Mouse (Mus musculus) myocyte (in vitro differentiated cells): Measurements from ENCODE around the gene Pam.

Experiments used
- CEBPB ChIP-seq: IDR thresholded peaks from 2 replicates; pipeline ENCODE4 v1.6.1; 2011; ENCODE audit warnings: mild to moderate bottlenecking, moderate library complexity; ENCODE audit not compliant: poor library complexity, insufficient read depth, severe bottlenecking
- E2F4 ChIP-seq: IDR thresholded peaks from one replicate; pipeline ENCODE4 v1.6.1; 2011; ENCODE audit warnings: mild to moderate bottlenecking, control low read depth, moderate library complexity; ENCODE audit not compliant: insufficient read depth
- MAX ChIP-seq: IDR thresholded peaks from one replicate; pipeline ENCODE4 v1.6.1; 2011; ENCODE audit warnings: low read depth, mild to moderate bottlenecking, control low read depth
- MYOD1 ChIP-seq, 3 experiments: IDR thresholded peaks; one replicate each; pipeline ENCODE4 v1.6.1; 2011; ENCODE audit warnings: control low read depth in 2 of 3, low read depth in 2 of 3, mild to moderate bottlenecking in 2 of 3, moderate library complexity in 1 of 3; ENCODE audit not compliant: insufficient read length in 2 of 3, control insufficient read depth in 1 of 3
- MYOG ChIP-seq, 3 experiments: IDR thresholded peaks; one replicate each; pipeline ENCODE4 v1.6.1; 2011; ENCODE audit warnings: control low read depth in 2 of 3, low read depth in 2 of 3, mild to moderate bottlenecking in 2 of 3; ENCODE audit not compliant: insufficient read length in 2 of 3, control insufficient read depth in 1 of 3, insufficient read depth in 1 of 3
- POLR2A ChIP-seq: IDR thresholded peaks from one replicate; pipeline ENCODE4 v1.6.1; 2011; ENCODE audit warnings: low read depth, mild to moderate bottlenecking, control low read depth, moderate library complexity; ENCODE audit not compliant: insufficient read length
- TCF12 ChIP-seq: IDR thresholded peaks from one replicate; pipeline ENCODE4 v1.6.1; 2011; ENCODE audit warnings: mild to moderate bottlenecking, control low read depth; ENCODE audit not compliant: poor library complexity, insufficient read depth, severe bottlenecking
- TCF3 ChIP-seq: IDR thresholded peaks from one replicate; pipeline ENCODE4 v1.6.1; 2011; ENCODE audit warnings: low read depth, control low read depth; ENCODE audit not compliant: insufficient read length
- USF1 ChIP-seq: IDR thresholded peaks from one replicate; pipeline ENCODE4 v1.6.1; 2011; ENCODE audit warnings: low read depth, mild to moderate bottlenecking, control low read depth, moderate library complexity

GRCm38 (mm10) chr1:97745712-97746111, 349.7 kb downstream of the Pam start:
- TF ChIP-seq POLR2A (no peak), CEBPB (no peak), MYOG (IDR thresholded peaks at IDR 0.05; ENCODE audit: control insufficient read depth in 1 of 3, insufficient read depth in 1 of 3, insufficient read length in 2 of 3, low read depth in 2 of 3) (no peak), MAX (no peak), USF1 (no peak), MYOD1 (IDR thresholded peaks at IDR 0.05; ENCODE audit: control insufficient read depth in 1 of 3, insufficient read length in 2 of 3, low read depth in 2 of 3) (no peak), TCF12 (no peak), E2F4 (no peak), TCF3 (no peak)
